Mouse (Mus musculus) ovary, postnatal 14 days (tissue): Measurements from ENCODE around the gene Olfr995.

Experiments used
- DNase-seq: peaks from one replicate; pipeline ENCODE4 v3.0.0; 2022; ENCODE audit warnings: low spot score

Olfr995 gene

DNA sequence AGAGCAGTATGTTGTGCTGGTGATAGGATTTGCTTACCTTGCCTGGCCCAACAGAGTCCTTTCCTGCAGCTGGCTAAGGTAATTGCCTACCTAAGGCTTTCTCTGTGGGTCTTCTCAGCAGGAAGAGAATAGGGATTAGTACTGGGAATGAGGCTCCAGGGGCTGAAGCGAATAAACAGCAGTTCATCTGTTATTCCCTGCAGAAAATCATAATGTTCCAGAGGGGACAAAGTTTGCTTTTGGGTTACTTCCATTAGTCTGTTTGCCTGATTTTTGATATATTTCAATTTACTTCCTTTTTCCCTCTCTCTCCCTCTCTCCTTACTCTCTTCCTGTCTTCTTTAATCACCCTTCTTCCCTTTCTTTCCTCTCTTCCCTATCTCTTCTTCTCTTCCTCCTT, at the start of gene Olfr995:
Gene Olfr995, minus strand, starts transcription at position 101 of the 400 bp plus-strand sequence.
- no peak for DNase-seq

DNA sequence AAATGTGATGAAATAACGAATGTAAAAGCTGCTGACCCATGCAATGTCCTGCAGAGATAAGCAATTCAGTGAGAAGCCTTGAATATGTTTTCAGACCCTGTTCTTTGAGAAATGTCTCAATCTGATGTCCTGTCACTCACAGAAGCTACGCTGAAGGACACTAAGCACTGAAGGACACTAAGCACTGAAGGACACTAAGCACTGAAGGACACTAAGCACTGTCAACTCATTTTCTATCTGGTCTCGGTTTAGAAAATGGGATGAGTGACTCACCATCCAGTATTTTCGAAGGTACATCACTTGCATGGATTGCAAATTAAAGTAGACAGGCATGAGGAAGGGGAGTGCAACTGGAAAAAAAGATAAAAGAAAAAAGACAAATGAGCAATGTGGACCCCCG, 47.0 kb upstream of the Olfr995 start:
- DNase-seq, result no peak

DNA sequence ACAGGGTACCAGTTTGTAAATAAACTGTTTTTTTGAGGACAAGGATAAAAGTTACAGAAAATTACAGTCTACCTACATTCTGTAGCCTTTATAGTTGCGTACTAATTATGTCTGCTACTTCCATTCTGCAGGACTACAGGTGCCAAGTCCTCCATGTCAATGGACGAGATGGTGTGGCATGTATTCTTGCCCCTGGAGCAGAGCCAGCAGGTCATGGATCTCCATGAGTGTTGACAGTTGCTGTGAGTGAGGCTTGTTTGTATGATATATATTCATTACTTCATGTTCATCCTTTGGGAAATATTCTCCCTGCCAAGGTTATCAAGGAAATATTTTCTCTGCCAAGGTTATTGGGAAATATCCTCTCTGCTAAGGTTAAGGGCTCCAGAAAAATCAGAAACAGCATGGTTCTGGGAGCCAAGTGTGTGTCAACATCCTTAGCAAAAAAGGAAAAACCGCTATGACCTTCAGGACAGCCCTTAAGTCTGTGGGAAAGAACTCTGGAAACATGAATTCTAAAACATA, 23.4 kb upstream of the Olfr995 start:
- DNase-seq, result no peak

DNA sequence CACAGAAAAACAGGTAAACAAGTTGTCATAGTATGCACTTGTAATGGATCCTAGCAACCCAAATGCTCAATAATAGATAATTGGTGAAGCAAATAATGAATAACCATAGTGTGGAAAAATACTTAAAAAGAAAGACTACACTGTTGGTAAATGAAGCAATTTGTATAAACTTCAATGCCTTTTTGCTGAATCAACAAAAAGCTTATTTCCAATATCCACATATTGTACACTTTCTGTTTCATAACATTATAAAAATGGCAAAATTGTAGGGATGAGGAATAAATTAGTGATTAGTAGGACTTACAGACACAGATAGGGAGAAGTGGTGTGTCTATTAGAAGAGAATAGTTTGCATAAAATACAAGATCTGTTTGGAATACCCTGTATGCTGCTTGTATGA, 893 bp downstream of the Olfr995 start:
- no peak for DNase-seq

DNA sequence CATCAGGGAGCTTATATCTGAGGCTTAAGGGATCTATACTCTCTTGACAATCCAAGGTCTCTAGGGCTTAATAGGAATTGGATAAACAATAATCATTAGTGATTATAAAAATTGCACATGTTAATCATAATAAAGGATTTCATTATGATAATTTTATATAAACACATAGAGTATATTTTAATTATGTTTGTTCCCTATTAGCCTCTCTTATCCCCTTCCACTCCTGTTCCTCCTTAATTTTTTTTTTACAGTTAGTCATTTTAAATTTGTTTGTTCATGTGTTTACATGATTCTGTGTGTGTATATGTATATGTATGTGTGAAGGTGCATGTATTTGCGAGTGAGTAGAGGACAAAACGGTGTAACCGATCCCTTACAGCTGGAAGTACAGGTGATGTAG, 7.1 kb downstream of the Olfr995 start, which contains the start of gene Olfr994:
Gene Olfr994, minus strand, starts transcription at position 101 of the 400 bp plus-strand sequence.
- DNase-seq, result no peak

DNA sequence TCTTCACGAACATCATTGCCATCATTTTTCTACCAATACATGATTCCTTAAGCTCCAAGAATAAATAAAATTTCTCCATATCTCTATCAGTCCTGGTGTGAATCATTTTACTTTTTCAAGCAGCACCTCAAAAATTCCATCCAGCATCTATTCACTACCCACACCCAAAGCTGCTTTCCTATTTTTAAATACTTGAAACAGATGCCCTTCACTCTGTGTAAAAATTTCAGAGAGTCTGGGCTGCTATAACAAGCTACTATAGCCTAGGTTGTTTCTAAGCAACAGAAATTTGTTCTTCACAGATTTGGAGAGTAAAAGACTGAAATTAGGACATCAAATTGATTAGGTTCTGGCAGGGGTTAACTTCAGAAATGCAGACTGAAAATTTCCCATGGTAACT, 17.5 kb downstream of the Olfr995 start:
- DNase-seq, result no peak

DNA sequence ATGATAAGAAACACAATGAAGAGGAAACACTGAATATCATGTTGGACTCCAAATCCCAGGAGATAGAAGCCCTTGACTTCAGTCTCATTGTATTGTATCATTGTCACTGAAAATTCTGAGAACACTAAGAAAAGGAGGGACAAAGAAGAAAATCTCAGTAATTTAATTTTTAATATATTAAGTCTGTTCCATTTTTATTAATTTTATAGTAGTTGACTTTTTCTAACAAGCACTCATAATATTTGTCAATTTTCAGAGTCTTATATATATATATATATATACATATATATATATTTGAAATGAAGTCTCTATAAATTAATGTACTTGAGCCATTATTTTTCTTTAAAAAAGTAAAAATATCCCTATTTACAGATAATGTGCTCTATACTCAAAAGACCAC, 28.7 kb downstream of the Olfr995 start, which contains the start of gene Olfr993:
Gene Olfr993, minus strand, starts transcription at position 101 of the 400 bp plus-strand sequence.
- no peak for DNase-seq

DNA sequence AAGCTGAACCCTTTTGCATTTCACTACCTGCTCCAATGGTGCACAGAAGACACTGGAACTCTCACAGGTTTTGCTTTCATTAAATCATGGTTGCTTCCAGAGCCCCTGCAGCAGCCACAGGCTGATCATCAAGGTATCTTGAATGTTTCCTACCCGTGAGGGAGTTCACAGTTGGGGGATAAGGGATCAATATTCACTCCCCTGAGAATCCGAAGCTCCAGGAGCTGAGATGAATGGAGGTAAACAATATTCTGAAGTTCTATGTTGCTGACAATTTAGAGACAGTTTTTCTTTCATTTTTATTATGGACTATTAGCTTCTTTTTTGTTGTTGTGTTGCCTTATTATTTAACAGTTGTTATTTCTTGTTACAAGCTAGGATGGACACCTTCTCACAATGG, 34.1 kb downstream of the Olfr995 start, which contains the start of gene Olfr992:
Gene Olfr992, minus strand, starts transcription at position 101 of the 400 bp plus-strand sequence.
- DNase-seq, result no peak
